Mouse (Mus musculus) heart, postnatal 10 days (tissue): ENCODE results near the gene App. TPM values are rescaled to one million over a fixed set of nuclear protein-coding genes. Genes with fewer than 3 reads are reported as not detected.

Source experiments
- DNase-seq, 2 experiments: peaks; one replicate each; pipeline ENCODE4 v3.0.0; 2021
- intact Hi-C: fragments of 180-260 bp; cut with DNase I; formaldehyde crosslinking; loops from one replicate; pipeline ENCODE4 v1.15.1; 2025
- total RNA-seq, 2 experiments: library from RNA; stranded (reverse); gene quantifications; 2 replicates each; pipeline ENCODE4 v1.2.3; 2021

App gene
- total RNA-seq, 2 experiments from 2014 or later, result 231 to 247 TPM

DNA sequence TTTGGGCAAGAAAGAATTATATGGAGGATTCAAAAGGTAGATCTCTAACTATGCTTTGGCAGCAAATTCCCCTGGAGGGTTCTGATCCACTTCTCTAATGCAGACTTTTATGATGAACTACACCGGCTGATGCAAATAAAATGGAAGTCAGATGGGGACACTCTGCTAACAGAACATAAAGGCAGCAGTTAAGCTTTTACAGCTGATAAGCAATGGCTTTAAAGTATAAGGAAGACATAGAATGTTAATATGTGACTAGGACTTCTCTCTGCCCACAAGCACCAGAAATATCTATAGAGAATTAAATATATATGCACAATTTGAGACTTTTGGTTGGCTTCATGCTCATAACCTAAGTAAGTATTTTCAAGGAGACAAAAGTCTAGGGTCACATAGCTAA is 81.4 kb downstream of the App start:
- no peak for DNase-seq
- intact Hi-C loops, result loop anchor here (10.0 kb wide), 1 partner anchor 583 kb away; no protein-coding TSS in a partner anchor

DNA sequence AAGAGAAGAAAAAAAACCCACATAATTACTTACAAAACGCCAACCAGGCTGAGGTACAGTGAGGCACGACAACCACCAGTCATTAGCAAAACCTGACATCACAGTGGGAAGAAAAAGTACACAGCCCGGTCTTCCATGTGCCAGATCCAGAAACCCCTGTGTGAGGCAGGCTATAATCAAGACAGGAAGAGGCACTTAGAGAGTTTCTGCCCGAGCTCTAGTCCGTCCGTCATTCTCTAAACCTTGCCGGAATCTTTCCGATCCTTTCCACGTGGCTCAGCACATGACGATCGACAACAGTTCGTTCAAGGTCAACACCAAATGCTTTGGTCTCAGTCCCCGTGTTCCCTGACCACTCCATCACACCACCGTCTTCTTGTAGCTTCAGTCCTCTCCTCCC is 82.6 kb downstream of the App start:
- intact Hi-C loops, result loop anchor here (10.0 kb wide), 1 partner anchor 584 kb away; no protein-coding TSS in a partner anchor
- no peak for DNase-seq

DNA sequence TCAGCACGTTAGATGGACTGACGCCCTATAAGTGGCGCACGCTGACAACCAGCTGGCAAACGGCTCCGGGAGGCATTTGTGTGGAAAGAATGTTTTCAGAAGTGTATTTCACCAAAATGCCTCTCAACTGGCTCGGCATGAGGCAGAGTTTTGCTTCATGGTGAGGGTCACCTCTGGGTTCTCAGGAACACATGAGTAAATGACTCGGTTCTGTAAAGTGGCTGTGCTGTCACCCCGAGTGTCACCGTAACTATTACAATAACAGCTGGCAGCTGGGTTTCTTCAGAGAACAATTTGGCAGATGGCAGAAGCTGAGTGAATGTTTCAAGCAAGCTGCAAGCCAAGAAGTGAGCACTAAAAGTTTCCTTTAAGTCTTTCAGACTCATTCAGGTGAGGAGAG is 85.4 kb downstream of the App start:
- intact Hi-C loops, result no loop called here
- DNase-seq, result no peak

DNA sequence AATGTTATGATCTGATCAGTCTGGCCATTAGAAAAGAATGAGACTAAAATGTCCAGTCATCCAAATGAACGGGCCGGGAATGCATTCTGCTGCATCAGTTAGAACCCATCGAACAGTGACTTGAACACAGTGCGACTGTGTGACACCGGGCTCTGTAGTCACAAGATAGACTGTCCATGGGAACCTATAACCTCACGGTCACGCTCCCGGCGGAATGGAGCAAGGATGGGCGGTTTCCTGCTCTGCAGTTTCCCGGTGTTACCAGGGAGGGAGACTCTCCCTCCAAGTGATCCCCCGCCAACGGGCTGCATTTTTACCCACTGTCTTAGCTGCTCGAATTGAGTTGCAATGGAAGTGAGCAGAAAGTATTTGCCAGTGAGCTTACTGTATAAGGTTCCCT is 87.3 kb downstream of the App start:
- intact Hi-C loops, result no loop called here
- DNase-seq, result no peak

DNA sequence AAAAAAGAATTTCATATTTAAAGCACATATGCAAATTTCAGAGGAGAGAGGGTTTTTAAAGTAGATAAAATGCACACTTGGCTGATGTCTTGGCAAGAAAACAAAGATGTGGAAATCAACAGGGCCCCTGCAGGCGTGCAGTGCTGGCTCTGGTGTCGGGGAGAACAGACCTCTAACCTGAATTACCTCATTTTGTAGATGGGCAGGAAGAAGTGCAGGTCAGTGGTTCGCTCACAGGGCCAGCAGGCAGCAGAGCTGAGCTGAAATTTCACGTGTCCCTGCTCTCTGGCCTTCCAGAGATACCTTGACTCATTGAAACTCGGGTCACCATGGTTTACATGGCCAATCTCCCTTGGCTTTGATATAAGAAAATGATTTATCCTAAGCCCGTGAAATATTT is 87.7 kb downstream of the App start:
- intact Hi-C loops, result no loop called here
- DNase-seq, result no peak

DNA sequence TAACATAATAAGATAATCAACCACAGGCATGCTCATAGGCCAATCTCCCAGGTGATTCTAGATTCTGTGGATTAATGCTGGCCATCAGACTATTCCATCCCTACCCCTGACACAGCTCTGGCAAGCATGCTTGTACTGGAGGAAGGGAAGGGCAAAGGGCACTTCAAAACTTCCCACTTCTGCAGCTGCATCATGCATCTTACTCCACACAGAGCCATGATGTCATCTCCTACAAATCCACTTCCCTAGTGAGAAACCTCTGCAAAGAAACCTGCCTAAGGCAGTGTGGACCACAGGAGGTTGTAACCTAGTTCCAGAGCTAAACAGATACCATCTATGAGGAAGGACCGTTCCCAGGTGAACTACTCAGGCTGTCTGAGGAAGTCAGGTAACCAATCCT is 89.4 kb downstream of the App start:
- no peak for DNase-seq

DNA sequence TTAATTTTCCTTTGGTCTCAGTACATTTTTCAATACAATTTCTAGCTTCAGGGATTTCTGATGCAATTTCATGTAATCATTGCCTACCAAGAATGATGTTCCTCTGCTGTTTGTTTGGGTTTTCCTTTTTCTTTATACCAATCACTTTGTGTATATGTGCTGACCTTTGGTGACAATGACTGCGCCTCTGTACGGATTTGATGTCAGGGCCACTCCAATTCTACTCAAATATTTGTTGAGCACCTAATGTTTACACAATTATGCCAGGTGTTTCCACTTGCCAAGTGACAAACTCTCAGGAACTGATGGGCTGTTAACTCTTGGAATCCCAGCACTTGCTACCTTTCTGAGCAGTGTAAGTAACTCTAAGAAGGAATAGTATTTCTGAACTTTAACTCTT is 98.2 kb downstream of the App start:
- intact Hi-C loops, result no loop called here
- no peak for DNase-seq

More for the DNA sequence above, 89.4 kb downstream of the App start:
- intact Hi-C loops, result loop anchor here (5.0 kb wide), 1 partner anchor 88 kb away; the partner anchor contains the start of gene App

DNA sequence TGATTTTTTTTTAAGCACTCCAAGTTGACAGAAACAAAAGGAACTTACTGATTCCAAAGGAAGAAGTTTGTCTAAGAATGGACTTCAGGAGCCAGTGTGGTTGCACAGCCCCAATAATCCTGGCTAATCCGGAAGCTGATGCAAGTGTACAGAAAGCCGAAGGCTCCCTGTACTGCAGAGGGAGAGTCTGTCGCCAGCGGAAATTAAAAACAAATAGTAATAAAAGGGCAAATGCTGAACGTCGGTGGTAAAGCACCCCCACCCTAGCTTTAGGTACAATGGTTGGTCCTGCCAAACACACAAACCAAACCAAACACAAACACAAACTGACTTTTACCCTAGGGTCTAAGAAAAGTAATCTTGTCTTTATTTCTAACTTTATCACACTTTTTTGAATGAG is 98.7 kb downstream of the App start:
- DNase-seq, result no peak
- intact Hi-C loops, result no loop called here

DNA sequence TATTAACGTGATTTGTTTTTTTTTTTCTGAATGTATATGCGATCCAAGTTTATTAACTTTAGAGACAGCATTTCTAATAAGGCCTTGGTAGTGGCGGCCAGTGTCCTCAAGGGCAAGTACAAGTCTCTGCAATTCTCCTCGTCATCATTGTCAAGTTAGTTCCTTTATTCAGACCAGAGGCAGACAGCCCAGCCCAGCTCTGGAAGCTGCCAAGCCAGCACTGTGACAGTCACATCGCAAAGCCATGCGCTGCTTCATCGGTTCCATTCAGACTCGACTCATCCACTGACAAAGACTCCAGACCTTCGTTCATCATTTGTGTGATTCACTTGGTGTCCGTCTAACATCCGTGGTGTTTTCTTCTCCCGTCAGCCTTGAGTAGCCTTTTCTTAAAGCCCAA is 100.9 kb downstream of the App start:
- DNase-seq, result no peak
- intact Hi-C loops, result no loop called here

DNA sequence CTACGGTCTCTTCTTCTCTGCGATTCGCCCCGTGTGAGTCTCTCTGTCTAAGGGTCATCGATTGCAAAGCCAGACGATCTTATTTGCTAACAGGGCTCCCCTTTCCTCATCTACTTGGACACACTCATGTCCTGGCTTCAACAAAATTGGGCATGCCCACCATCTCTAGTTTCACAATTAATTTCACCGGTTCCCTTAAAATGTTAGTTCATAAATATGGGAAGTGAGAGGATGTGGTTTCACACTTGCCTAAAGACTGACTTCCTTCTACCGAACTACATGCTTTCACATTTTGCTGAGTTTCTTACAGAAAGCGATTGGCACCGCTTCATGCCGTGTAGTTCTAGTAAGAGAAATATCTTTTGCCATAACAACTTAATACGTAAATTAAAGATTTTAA is 101.8 kb downstream of the App start:
- no peak for DNase-seq
- intact Hi-C loops, result no loop called here

DNA sequence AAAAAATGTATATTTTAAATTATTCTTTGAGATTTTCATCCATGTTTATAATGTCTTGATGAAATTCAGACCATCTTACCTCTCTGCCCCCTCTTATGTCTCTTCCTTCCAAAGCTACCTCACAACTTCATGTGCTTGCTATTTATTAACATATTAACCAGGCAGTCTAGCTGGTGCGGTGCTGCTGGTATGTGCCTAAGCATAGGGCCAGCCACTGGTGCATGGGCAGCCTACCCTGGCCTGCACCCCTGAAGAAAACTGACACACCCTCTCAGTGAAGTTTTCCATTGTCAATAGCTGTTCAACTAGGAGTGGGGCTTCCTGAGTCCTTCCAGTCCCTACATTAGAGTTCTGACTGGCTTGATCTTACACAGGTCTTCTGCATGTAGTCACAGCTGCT is 102.3 kb downstream of the App start:
- intact Hi-C loops, result no loop called here
- no peak for DNase-seq

DNA sequence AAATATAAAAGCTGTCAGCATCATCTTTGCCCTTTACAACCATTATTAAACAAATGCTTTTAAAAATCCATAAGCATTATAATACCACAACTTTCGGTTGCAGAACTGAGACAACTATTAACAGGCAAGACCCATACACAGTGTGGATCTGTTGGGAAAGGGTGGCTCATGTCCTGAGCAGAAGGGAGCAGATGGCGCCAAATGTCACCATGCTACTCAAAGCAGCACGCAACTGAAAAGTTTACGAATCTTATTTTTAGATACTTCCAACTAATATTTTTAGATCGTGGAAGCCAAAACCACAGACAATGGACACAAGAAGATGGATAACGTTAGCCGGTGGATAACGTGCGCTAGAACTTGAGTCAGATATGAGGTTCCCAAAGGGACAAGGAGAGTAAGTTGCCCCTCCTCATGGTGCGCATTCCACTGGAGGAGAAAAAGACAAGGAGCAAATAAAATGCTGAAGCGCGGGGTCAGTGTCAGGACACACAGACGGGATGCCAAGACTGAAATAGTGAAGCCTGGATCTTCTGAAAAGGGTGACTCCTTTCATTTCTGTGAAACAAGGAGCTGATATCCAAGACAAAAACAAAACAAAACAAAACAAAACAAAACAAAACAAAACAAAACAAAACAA is 106.2 kb downstream of the App start:
- DNase-seq, result peak; percentile 28 to 39
- intact Hi-C loops, result no loop called here

DNA sequence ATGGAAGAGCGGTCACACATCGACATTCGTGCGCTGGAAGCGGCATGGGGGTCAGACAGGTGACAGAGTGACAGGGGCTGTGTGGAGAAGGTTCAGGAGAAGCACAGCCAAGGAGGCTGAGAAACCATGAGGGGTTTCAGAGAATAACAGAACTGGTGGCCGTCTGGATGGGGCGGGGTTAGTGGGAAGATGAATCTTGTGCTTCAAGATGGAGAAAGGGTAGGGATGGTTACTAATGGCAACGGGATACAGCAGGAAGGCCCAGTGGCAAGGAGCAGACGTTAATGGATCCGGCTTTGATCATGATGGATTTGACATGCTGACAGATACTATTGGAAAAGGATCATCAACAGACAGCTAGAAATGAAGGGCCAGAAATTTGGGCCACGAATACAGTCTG is 107.3 kb downstream of the App start:
- intact Hi-C loops, result no loop called here
- no peak for DNase-seq

DNA sequence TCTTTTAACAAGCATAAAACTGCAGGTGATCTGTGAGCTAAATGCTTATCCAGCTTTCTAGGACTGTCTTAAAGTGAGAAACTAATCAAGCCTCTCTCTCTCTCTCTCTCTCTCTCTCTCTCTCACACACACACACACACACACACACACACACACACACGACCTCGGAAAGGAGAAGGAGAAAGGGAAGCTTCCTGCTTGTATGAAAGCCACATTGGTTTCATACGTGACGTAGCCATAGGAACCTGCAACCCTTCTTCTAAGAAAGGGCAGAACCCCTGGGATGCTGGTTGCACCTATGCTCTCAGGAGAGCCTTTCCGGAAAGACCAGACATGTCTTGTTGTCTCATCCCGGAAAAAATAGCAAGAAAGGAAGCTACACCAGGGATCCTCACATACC is 108.8 kb downstream of the App start:
- intact Hi-C loops, result no loop called here

DNA sequence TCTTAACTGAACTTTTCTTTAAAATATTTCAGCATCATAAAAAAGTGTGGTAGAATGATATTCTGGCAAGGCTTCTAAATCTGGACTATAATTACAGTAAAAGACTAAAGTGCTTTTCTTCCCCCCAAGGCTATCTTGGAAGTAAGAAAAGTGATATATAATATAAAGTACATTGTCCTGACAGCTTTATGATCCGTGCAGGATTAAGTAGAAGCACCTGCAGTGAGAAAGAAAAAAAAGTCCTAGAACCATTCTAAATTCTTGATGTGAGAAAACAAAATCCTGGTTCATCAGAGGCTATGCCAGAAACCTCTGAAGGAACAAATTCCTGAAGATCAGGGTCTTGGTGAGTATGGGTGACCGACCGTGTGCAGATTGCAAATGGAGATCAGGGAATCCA is 110.8 kb downstream of the App start:
- intact Hi-C loops, result no loop called here
- DNase-seq, result no peak

More for the DNA sequence above, 108.8 kb downstream of the App start:
- DNase-seq, result no peak

DNA sequence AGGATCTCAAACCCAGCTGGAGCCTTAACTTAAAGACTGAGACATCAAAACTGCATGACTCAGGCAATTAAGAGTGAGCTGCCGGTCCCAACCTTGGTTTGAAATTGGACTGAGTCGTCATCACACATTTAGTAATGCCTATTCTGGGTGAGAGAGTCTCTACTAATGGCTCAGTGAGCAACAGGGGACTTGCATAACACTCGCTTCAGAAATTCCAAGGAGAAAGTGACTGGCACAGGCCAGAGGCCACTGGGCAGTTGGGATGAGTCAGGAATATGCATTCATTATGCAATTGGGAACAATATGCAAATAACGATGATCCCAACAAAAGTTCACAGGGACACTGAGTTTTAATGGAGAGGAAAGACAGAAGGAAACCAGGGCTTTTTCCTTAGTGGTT is 111.8 kb downstream of the App start:
- intact Hi-C loops, result no loop called here
- DNase-seq, result no peak

DNA sequence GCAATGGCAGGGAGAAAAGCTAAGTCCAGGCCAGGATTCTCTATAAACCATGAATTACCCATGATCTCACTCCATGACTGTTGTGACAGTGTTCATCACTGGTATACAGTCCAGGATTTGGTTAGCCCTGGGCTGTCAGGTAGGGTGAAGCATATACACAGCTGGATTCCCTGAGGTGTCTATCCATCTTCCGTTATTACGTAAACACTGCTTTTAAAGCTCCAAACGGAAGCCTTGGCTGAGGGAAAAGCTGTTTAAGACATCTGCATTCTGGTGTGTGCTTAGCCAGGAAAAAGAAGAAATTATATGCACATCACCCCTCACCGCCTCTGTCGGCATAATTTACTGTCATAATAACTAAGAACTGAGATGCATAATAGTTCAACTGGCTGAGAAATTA is 115.4 kb downstream of the App start:
- intact Hi-C loops, result no loop called here
- DNase-seq, result no peak

DNA sequence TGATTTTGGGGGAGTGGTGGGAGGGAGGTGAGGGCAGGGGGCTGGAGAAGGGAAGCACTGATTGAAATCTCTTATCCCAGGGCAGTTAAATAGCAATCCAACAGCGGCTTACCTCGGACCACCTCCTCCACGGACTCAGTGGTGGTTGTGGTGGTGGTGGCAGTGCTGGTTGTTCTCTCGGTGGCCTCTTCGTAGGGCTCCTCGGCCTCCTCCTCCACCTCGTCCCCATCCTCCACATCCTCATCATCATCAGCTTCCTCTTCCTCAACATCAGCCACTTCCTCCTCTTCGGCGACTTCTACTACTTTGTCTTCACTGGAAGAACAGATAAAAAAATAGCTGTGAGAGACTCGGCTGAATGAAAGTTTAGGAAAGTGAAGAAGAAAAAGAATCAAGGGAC is 117.4 kb downstream of the App start:
- intact Hi-C loops, result no loop called here

DNA sequence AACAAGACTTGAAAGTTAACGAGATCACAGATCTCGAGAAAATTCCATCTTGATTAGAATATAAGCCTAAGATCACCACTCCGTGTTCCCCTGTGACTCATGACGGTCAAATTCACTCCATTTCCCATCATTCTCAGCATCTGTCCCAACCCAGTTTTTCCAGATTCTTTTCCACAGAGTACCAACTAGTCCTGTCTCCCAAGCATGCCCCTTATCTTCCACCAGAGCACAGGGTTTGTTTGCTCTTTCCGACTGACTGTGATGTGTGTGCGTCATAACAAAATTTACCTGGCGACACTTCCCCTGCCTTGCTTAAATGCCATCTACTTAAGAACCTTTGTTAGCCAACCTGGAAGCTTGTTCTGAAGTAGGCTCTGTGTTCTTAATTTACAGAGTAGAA is 119.6 kb downstream of the App start:
- DNase-seq, result no peak
- intact Hi-C loops, result no loop called here

More for the DNA sequence above, 117.4 kb downstream of the App start:
- no peak for DNase-seq

DNA sequence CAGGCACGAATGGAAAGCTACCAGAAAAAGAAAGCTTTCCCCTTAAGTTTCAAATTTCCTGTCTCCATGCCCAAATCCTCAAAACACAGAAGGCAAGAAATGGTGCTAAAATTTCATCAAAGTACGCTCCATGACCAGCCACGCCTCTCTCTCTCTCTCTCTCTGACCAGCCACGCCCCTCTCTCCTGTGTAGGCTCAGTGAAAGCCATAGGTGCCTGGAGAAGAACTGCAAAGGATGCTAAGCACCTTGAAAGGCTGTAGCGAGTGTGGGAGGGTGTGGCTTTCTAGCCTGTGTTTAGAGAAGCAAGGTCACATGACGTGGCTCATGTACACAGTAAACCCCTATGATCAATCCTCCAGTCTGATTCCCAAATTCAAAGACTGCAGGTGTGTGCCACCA is 126.3 kb downstream of the App start:
- DNase-seq, result no peak
- intact Hi-C loops, result loop anchor here (10.0 kb wide), 1 partner anchor 127 kb away; the partner anchor contains the start of gene App

DNA sequence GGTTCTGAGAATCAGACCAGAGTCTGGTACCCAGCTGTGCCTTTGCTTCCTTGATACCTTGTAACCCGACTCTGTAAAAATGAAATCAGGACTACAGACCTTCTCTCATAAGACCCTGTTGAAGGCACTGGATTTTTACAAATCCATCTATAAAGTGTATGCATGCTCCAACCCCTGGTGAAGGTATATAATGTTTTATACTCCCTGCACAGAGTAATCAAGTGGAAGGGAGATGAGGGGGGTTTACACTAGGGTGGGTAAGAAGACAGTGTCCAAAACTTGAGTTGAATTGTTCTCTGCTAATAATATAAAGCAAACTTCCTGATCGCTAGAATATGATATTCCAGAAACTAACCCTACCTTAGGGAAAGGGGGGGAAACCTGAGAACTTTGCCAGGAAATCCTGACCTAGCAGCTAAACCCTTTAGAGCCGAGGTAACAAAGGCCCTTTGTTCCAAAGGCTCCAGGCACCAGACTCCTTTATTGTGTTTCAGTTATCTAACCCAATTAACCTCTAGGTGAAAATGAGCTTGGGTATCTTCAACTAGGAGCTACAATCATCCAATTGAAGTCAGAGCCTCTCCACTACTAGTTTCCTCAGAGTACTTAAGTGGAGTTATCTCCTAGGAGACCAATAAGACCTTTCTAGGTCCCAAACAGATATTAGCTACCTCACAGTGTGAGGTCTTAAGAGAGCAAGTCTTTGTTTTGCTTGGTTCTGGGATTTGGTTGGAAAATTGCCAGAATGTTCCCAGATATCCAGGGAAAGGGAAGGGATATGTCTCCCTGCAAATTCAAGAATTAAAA is 132.2 kb downstream of the App start:
- intact Hi-C loops, result loop anchor here (10.0 kb wide), 1 partner anchor 133 kb away; the partner anchor contains the start of gene App
- peak in 1 of 2 experiments; percentile 8 for DNase-seq

DNA sequence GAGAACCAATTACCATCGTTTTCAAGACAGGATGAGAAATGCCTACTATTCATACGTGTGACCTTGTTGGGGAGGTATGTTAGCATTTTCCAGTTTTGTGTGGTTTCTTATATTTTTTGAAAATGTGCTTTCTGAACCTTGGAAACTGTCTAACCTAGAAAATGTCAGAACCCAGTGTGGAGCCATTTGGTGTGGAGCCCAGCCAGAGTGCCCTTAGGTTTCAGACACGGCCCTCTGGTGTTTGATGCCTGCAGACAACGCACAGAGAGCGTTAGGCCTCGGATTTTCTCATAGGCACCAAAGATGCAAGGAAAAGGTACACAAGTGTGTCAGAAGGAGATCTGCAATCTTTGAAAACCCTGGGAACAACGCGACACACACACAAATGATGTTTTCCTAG is 134.8 kb downstream of the App start:
- intact Hi-C loops, result no loop called here
- DNase-seq, result no peak
